Mouse (Mus musculus) liver, embryonic 14.5 days (tissue): ENCODE measurements around the gene Orc3. TPM values are rescaled to one million over a fixed set of nuclear protein-coding genes. Genes with fewer than 3 reads are reported as not detected.

Experiments used
- ATAC-seq: fragments of 200-750 bp; cut with Nextera tagmentation; 2 replicates; pipeline ENCODE4 v1.8.0; 2017; ENCODE audit warnings: moderate number of reproducible peaks, mild to moderate bottlenecking, moderate library complexity; ENCODE audit not compliant: insufficient read depth
- DNase-seq, 3 experiments: peaks; one replicate each; pipeline ENCODE4 v3.0.0-alpha.2; 2012 to 2013; ENCODE audit warnings: low read depth in 3 of 3, low spot score in 3 of 3
- H3K27ac ChIP-seq: fragments of 300-500 bp; sonication (generic); 2 replicates; pipeline ENCODE4 v1.5.1; 2014; ENCODE audit warnings: moderate library complexity, mild to moderate bottlenecking, control low read depth, inconsistent platforms
- H3K27me3 ChIP-seq: fragments of 300-500 bp; sonication (generic); 2 replicates; pipeline ENCODE4 v1.6.1; 2014; ENCODE audit warnings: mild to moderate bottlenecking, low read length, moderate library complexity; ENCODE audit not compliant: control insufficient read depth, insufficient read depth
- H3K36me3 ChIP-seq: fragments of 300-500 bp; sonication (generic); replicated peaks from 2 replicates; pipeline ENCODE4 v1.6.1; 2014; ENCODE audit warnings: low read depth; ENCODE audit not compliant: control insufficient read depth, insufficient read depth
- H3K4me1 ChIP-seq, 2 experiments: fragments of 200-500 bp in 1 of 2; fragments of 300-500 bp in 1 of 2; sonication (generic) in 1 of 2; replicated peaks; 2 replicates each; pipeline ENCODE4 v1.6.1; 2012 to 2014; ENCODE audit warnings: antibody characterized with exemption in 1 of 2, inconsistent platforms in 1 of 2, low read length in 1 of 2; ENCODE audit not compliant: control insufficient read depth in 2 of 2, insufficient read depth in 2 of 2
- H3K4me2 ChIP-seq: fragments of 300-500 bp; sonication (generic); 2 replicates; pipeline ENCODE4 v1.6.1; 2014; ENCODE audit warnings: low read depth, mild to moderate bottlenecking, control low read depth, moderate library complexity
- H3K4me3 ChIP-seq, 2 experiments: fragments of 200-500 bp in 1 of 2; fragments of 300-500 bp in 1 of 2; sonication (generic) in 1 of 2; 2 replicates each; pipeline ENCODE4 v1.5.1; 2012 to 2014; ENCODE audit warnings: low read depth in 2 of 2, low read length in 2 of 2, mild to moderate bottlenecking in 2 of 2, control low read depth in 1 of 2, inconsistent platforms in 1 of 2, moderate library complexity in 1 of 2; ENCODE audit not compliant: insufficient read depth in 1 of 2
- H3K9ac ChIP-seq: fragments of 300-500 bp; sonication (generic); replicated peaks from 2 replicates; pipeline ENCODE4 v1.6.1; 2014; ENCODE audit warnings: mild to moderate bottlenecking, control low read depth, moderate library complexity
- H3K9me3 ChIP-seq: fragments of 300-500 bp; sonication (generic); 2 replicates; pipeline ENCODE4 v1.6.1; 2016; ENCODE audit warnings: low read length, mixed read lengths; ENCODE audit not compliant: control insufficient read depth
- CTCF ChIP-seq: IDR thresholded peaks from 2 replicates; pipeline ENCODE4 v1.5.1; 2016; ENCODE audit warnings: antibody characterized with exemption, low read depth, control low read depth
- EP300 ChIP-seq: IDR thresholded peaks from 2 replicates; pipeline ENCODE4 v1.6.1; 2016; ENCODE audit warnings: antibody characterized with exemption, low read depth
- WGBS: fragments of 180-500 bp; shearing (Covaris S2); extraction: QIAGEN DNeasy Blood & Tissue Kit; methylation state at CpG from one replicate; pipeline ENCODE4 v1.1.7; 2014; ENCODE audit not compliant: insufficient replicate concordance; 5-methylcytosine and 5-hydroxymethylcytosine counted together
- polyA plus RNA-seq, 2 experiments: library from polyadenylated mRNA; depleted of rRNA in 1 of 2; stranded (reverse) in 1 of 2; unstranded in 1 of 2; fragments of >200 nt; fragmentation: Nextera tagmentation in 1 of 2; extraction: Ambion mirVana in 1 of 2; gene quantifications; 2 replicates each; pipeline versions ENCODE4 v1.2.1 to v1.2.3; 2012 to 2014

Orc3 gene
- polyA plus RNA-seq, 2 experiments: 21.9 to 45.0 TPM

DNA sequence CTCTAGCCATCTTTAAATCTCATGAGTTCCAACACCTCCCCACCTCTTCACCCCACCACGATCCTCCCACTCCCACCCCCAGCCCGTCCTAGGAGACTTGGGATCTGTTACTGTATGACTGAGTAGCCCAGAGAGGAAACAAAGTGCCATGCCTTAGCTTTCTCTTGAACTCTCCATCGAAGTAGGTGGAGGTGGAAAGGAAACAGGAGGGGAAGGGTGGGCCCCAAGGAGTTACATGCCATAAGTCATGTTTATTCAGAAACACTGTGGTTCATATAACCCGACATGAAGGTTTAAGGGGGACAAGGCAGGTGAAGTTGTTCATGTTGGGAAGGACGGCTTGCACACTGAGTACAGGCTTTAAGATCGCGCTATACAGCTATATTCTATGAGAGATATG lies 22.6 kb upstream of the Orc3 start:
- H3K4me3 ChIP-seq: no peak overlapping the region
- no peak for ATAC-seq
- H3K4me1 ChIP-seq: no peaks in the 10 kb centered on the region
- TF ChIP-seq EP300 (no peak), CTCF (no peak)
- no peaks in the 10 kb centered on the region for H3K9me3 ChIP-seq
- H3K4me2 ChIP-seq: no peak overlapping the region
- WGBS: 83% methylated on average over 7 of the region's 7 CpGs
- no peak for DNase-seq
- H3K27me3 ChIP-seq: no peaks in the 10 kb centered on the region
- H3K27ac ChIP-seq: no peak overlapping the region
- peaks cover 6% of the 10 kb centered on the region for H3K36me3 ChIP-seq
- H3K9ac ChIP-seq: no peak overlapping the region

DNA sequence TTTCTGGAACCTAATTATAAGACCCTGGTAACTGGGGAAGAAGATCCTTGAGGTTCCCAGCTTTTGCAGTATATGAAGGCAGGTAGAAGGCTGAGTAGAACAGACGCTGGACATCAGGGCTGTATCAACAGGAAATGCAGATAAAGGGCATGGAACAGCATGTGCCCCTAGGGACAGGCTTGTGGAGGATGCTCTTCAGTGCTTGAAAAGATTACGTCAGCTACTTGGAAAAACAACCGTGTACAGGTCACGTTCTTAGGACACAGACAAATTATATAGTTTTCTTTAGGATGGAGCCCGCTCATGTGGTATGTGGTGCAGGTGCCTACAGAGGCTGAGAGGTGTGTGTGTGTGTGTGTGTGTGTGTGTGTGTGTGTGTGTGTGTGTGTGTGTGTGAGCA lies 21.3 kb upstream of the Orc3 start:
- WGBS: 66% methylated on average over 5 of the region's 5 CpGs
- Histone ChIP-seq H3K9ac (no peak overlapping the region), H3K9me3 (no peaks in the 10 kb centered on the region), H3K27me3 (no peaks in the 10 kb centered on the region), H3K4me1 (no peaks in the 10 kb centered on the region), H3K4me2 (no peak overlapping the region), H3K4me3 (no peak overlapping the region), H3K27ac (no peak overlapping the region), H3K36me3 (peaks cover 6% of the 10 kb centered on the region)
- TF ChIP-seq EP300: no peak
- TF ChIP-seq CTCF: no peak
- DNase-seq (no peak), ATAC-seq (no peak)

DNA sequence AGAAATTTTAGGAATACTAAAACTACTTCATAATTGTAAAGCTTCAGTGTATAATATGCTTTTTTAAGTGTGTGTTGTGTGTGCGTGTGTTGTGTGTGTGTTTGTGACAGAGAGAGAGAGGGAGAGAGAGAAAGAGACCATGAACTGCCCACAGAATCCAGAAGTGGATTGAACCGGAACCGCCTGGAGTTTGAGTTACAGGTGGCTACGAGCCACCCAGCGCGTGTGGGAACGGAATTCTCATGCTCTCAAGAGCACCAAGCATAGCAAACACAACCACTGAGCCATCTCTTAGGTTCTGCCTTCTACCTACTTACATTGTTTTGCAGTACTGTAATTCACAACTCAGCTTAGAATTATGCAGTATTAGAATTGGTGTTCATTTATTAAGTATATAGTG lies 19.4 kb upstream of the Orc3 start:
- DNase-seq: no peak
- no peak overlapping the region for H3K9ac ChIP-seq
- no peaks in the 10 kb centered on the region; the same call in none of the 2 replicates for H3K36me3 ChIP-seq
- H3K27ac ChIP-seq: no peak overlapping the region
- TF ChIP-seq EP300 (no peak), CTCF (no peak)
- no peak overlapping the region for H3K4me2 ChIP-seq
- WGBS: 82% methylated on average over 7 of the region's 7 CpGs
- H3K4me3 ChIP-seq: no peak overlapping the region
- H3K9me3 ChIP-seq: no peaks in the 10 kb centered on the region
- no peaks in the 10 kb centered on the region for H3K4me1 ChIP-seq
- no peaks in the 10 kb centered on the region for H3K27me3 ChIP-seq
- ATAC-seq: no peak

DNA sequence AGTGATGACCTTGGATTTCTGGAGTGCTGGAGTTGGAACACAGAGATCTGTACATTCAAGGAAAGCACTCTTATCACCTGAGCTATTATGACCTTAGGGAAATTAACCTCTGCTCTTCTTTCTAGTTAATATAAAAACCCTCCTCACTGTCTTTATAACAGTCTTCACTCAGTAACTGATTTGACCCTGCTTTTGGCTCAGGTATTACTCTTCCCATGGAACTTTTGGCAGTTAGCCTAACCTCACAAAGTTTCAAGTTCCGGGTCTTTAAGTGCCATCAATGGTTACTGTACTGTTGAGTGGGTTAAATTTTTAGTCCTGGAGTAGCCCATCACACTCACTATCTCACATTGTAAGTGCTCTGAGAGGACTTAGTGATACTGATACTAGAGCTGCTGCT lies 15.2 kb upstream of the Orc3 start:
- DNase-seq (no peak), ATAC-seq (no peak)
- H3K36me3 ChIP-seq: no peaks in the 10 kb centered on the region; the same call in none of the 2 replicates
- no peak overlapping the region for H3K4me3 ChIP-seq
- H3K4me1 ChIP-seq: no peaks in the 10 kb centered on the region
- 68% methylated on average over 1 of the region's 1 CpGs for WGBS
- no peak overlapping the region for H3K9ac ChIP-seq
- no peaks in the 10 kb centered on the region for H3K27me3 ChIP-seq
- no peak overlapping the region for H3K4me2 ChIP-seq
- no peaks in the 10 kb centered on the region for H3K9me3 ChIP-seq
- TF ChIP-seq CTCF (no peak), EP300 (no peak)
- H3K27ac ChIP-seq: no peak overlapping the region

DNA sequence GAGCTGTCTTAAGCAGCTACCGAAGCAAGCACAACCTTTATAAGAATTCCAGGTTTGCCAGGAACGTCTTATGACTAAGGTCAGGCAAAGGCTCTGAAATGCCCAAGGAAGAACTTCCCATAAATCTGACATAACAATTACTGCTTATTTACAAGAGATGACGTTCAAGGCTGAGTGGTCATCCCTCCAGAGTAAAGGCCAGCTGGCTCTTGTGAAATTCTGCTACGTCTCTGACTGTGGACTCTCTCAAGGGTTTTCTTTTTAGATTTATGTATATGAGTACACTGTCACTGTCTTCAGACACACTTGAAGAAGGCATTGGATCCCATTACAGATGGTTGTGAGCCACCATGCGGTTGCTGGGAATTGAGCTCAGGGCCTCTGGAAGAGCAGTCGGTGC lies 11.7 kb upstream of the Orc3 start:
- no peak for ATAC-seq
- H3K4me2 ChIP-seq: no peak overlapping the region
- 83% methylated on average over 6 of the region's 6 CpGs for WGBS
- no peaks in the 10 kb centered on the region for H3K4me1 ChIP-seq
- H3K9me3 ChIP-seq: no peaks in the 10 kb centered on the region
- H3K9ac ChIP-seq: no peak overlapping the region
- DNase-seq: no peak
- H3K27ac ChIP-seq: no peak overlapping the region
- no peak overlapping the region for H3K4me3 ChIP-seq
- TF ChIP-seq EP300: no peak
- no peak for TF ChIP-seq CTCF
- H3K36me3 ChIP-seq: no peaks in the 10 kb centered on the region; the same call in 1 of the 2 replicates
- H3K27me3 ChIP-seq: no peaks in the 10 kb centered on the region

DNA sequence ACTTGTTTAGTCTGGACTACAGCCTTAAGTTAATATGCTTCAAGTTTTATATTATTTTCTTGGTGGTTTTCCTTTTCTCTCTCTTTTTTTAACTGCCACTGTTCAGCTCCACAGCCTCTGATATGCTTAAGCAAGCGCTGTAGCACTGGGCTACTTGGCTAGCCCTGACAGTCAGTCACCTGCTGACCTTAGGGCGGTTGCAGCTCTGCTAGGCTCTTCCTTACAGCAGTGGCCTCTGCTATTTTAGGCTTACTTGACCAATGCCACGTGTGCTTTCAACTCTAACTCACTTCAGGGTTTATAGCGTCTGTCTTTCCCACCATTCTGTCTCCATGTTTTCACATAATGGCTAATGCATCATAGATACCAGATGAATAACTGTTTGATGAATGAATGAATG lies 10.8 kb upstream of the Orc3 start:
- H3K36me3 ChIP-seq: no peaks in the 10 kb centered on the region; the same call in 1 of the 2 replicates
- ATAC-seq (no peak), DNase-seq (no peak)
- no peaks in the 10 kb centered on the region for H3K27me3 ChIP-seq
- H3K27ac ChIP-seq: no peak overlapping the region
- H3K4me1 ChIP-seq: no peaks in the 10 kb centered on the region
- no peak overlapping the region for H3K4me3 ChIP-seq
- TF ChIP-seq CTCF: no peak
- no peak for TF ChIP-seq EP300
- H3K4me2 ChIP-seq: no peak overlapping the region
- no peaks in the 10 kb centered on the region for H3K9me3 ChIP-seq
- WGBS: 73% methylated on average over 4 of the region's 4 CpGs
- H3K9ac ChIP-seq: no peak overlapping the region
